In the genomic region with DNA sequence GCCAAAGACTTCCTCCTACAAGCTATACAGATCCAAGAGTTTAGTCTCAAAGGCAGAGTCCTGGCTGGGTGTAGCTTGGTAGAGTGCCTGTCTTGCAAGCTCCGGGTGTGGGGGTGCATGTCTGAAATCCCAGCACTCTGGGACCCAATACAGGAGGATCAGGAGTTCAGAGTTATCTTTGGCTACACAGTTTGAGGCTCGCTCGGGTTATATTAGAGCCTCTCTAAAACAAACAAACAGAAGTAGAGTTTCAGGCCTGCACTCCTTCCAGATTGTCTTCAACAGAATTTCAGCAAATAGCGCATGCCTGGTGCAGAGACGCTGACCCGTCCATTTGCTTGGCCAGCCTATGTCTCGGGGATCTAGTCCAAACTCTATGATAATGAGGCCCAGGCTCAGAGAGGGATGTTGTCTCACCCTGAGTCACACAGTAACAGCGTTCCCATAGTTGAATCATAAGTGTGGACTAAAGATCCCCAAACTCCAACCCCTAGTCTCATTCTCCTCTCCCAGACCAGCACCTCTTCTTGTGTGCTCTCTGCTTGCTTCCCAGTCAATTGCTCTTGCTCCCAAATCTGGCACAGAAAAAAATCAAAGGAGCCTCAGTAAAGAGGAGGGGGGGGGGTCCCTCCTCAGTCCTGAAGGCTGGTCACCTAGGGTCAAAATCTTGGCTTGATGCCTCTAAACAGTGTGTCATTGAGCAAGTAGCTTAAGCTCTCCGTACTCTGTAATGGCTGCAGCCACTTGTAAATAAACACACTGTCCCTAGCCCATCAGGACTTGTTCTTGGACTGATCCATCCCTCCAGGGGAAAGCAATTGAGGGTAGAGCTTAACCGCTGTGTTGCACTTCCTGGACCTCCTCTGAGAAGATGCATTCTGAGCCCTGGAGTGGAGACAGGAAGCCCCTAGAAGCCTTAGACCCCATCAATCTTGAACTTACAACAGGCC, we compare ENCODE assay signal across 15 mouse cellular contexts. TPM values are rescaled to one million over a fixed set of nuclear protein-coding genes. Genes with fewer than 3 reads are reported as not detected.
DNase-seq lines count a peak whose midpoint lies in the region; ATAC-seq and TF ChIP-seq lines count a peak whose summit lies in the region.
"Had no signal": no experiment of that assay in that cellular context is flagged by ENCODE, and none has a peak within 500 bp of the region (broad histone marks: within the 10 kb centered on the region; RNA-seq: fewer than 3 reads in every experiment).

No protein-coding gene starts in this region.

- no peak for TF ChIP-seq EP300 in stomach, postnatal 0 days (optimal IDR thresholded peaks at IDR 0.05)

- no peak for ATAC-seq in hindbrain, embryonic 14.5 days (ENCODE audit: low FRiP score)
- no peak for ATAC-seq in hindbrain, embryonic 12.5 days (ENCODE audit: low FRiP score)
- no peak for ATAC-seq in midbrain, postnatal 0 days (ENCODE audit: low FRiP score)
- ATAC-seq in midbrain, embryonic 14.5 days (ENCODE audit: low FRiP score, low TSS enrichment): no peak
- no peak for ATAC-seq in heart, embryonic 13.5 days (ENCODE audit: extremely low read depth, insufficient number of reproducible peaks, low FRiP score, low TSS enrichment)
- ATAC-seq in stomach, postnatal 0 days (ENCODE audit: low FRiP score, low TSS enrichment): no peak; the same call in 1 of the 2 replicates

- H3K36me3 ChIP-seq in hindbrain, embryonic 14.5 days (replicated peaks; ENCODE audit: control insufficient read depth, insufficient read depth): no peaks in the 10 kb centered on the region
- no peaks in the 10 kb centered on the region for H3K36me3 ChIP-seq in hindbrain, embryonic 12.5 days
- no peaks in the 10 kb centered on the region for H3K36me3 ChIP-seq in midbrain, postnatal 0 days (ENCODE audit: insufficient read depth, low read length)
- no peaks in the 10 kb centered on the region for H3K36me3 ChIP-seq in midbrain, embryonic 14.5 days (ENCODE audit: control insufficient read depth, insufficient read depth, low read length)
- H3K36me3 ChIP-seq in heart, embryonic 13.5 days: peaks cover 20% of the 10 kb centered on the region
- H3K36me3 ChIP-seq in stomach, postnatal 0 days (ENCODE audit: control insufficient read depth, insufficient read depth, low read length): no peaks in the 10 kb centered on the region
- H3K36me3 ChIP-seq: embryonic facial prominence, embryonic 12.5 days; limb, embryonic 12.5 days; neural tube, embryonic 13.5 days had no signal

- DNase-seq in hindbrain, embryonic 14.5 days (ENCODE audit: low spot score): no peak
- no peak for DNase-seq in midbrain, postnatal 0 days (ENCODE audit: low spot score)
- no peak for DNase-seq in midbrain, embryonic 14.5 days
- no peak for DNase-seq in stomach, postnatal 0 days (ENCODE audit: low spot score)
- no peak for DNase-seq in retina, postnatal 1 day
- DNase-seq: cerebellum, adult 18-20 months had no signal

- H3K4me1 ChIP-seq in hindbrain, embryonic 14.5 days (replicated peaks; ENCODE audit: control insufficient read depth, insufficient read depth, low read length): no peaks in the 10 kb centered on the region; the same call in 1 of the 2 replicates
- H3K4me1 ChIP-seq in hindbrain, embryonic 12.5 days: peaks cover 10% of the 10 kb centered on the region
- no peaks in the 10 kb centered on the region for H3K4me1 ChIP-seq in midbrain, postnatal 0 days (ENCODE audit: insufficient read depth, low read length)
- 0 out of 2 replicates have a peak, but pooled peaks cover 6% of the 10 kb centered on the region for H3K4me1 ChIP-seq in midbrain, embryonic 14.5 days (ENCODE audit: control insufficient read depth, insufficient read depth, low read length)
- H3K4me1 ChIP-seq in heart, embryonic 13.5 days: peaks cover 42% of the 10 kb centered on the region
- peaks cover 2% of the 10 kb centered on the region; the same call in 1 of the 2 replicates for H3K4me1 ChIP-seq in stomach, postnatal 0 days (replicated peaks; ENCODE audit: control insufficient read depth, insufficient read depth)

- no peak overlapping the region for H3K27ac ChIP-seq in hindbrain, embryonic 14.5 days
- no peak overlapping the region for H3K27ac ChIP-seq in hindbrain, embryonic 12.5 days
- H3K27ac ChIP-seq in midbrain, postnatal 0 days (ENCODE audit: low read depth, low read length): 0 out of 2 replicates have a peak overlapping the region, but pooled peaks have one; percentile 6
- no peak overlapping the region for H3K27ac ChIP-seq in midbrain, embryonic 14.5 days (replicated peaks; ENCODE audit: low read depth, low read length)
- H3K27ac ChIP-seq in heart, embryonic 13.5 days (replicated peaks): peak overlapping the region; percentile 98
- peak overlapping the region; percentile 89 for H3K27ac ChIP-seq in stomach, postnatal 0 days (replicated peaks)
- H3K27ac ChIP-seq: embryonic facial prominence, embryonic 12.5 days; limb, embryonic 12.5 days; neural tube, embryonic 13.5 days had no signal

- no peaks in the 10 kb centered on the region for H3K9me3 ChIP-seq in hindbrain, embryonic 14.5 days (ENCODE audit: control insufficient read depth, low read length)
- no peaks in the 10 kb centered on the region for H3K9me3 ChIP-seq in hindbrain, embryonic 12.5 days (replicated peaks)
- H3K9me3 ChIP-seq in midbrain, postnatal 0 days (ENCODE audit: low read length): no peaks in the 10 kb centered on the region
- H3K9me3 ChIP-seq in midbrain, embryonic 14.5 days (ENCODE audit: control insufficient read depth, low read length): no peaks in the 10 kb centered on the region
- H3K9me3 ChIP-seq in heart, embryonic 13.5 days: no peaks in the 10 kb centered on the region
- no peaks in the 10 kb centered on the region for H3K9me3 ChIP-seq in stomach, postnatal 0 days (ENCODE audit: control insufficient read depth, low read length)
- H3K9me3 ChIP-seq: embryonic facial prominence, embryonic 12.5 days; limb, embryonic 12.5 days; neural tube, embryonic 13.5 days had no signal

- H3K27me3 ChIP-seq in hindbrain, embryonic 14.5 days (ENCODE audit: control insufficient read depth, insufficient read depth, low read length): no peaks in the 10 kb centered on the region
- H3K27me3 ChIP-seq in hindbrain, embryonic 12.5 days: peaks cover 41% of the 10 kb centered on the region
- no peaks in the 10 kb centered on the region for H3K27me3 ChIP-seq in midbrain, postnatal 0 days (ENCODE audit: insufficient read depth, low read length)
- H3K27me3 ChIP-seq in midbrain, embryonic 14.5 days (ENCODE audit: control insufficient read depth, insufficient read depth, low read length): 0 out of 2 replicates have a peak, but pooled peaks cover 4% of the 10 kb centered on the region
- peaks cover 5% of the 10 kb centered on the region; the same call in 1 of the 2 replicates for H3K27me3 ChIP-seq in heart, embryonic 13.5 days (replicated peaks)
- no peaks in the 10 kb centered on the region for H3K27me3 ChIP-seq in stomach, postnatal 0 days (ENCODE audit: control insufficient read depth, insufficient read depth, low read length)

- H3K4me2 ChIP-seq in hindbrain, embryonic 14.5 days (replicated peaks): 0 out of 2 replicates have a peak overlapping the region, but pooled peaks have one; percentile 86
- no peak overlapping the region for H3K4me2 ChIP-seq in hindbrain, embryonic 12.5 days (replicated peaks)
- H3K4me2 ChIP-seq in midbrain, postnatal 0 days (ENCODE audit: low read depth, low read length, poor library complexity, severe bottlenecking): peak overlapping the region; percentile 78
- H3K4me2 ChIP-seq in midbrain, embryonic 14.5 days (ENCODE audit: low read length): no peak overlapping the region
- peak overlapping the region; percentile 90 for H3K4me2 ChIP-seq in heart, embryonic 13.5 days
- no peak overlapping the region for H3K4me2 ChIP-seq in stomach, postnatal 0 days (replicated peaks; ENCODE audit: low read depth)

- TF ChIP-seq CTCF in midbrain, postnatal 0 days (IDR thresholded peaks at IDR 0.05): no peak
- no peak for TF ChIP-seq CTCF in stomach, postnatal 0 days (IDR thresholded peaks at IDR 0.05; ENCODE audit: low read depth)

- WGBS in hindbrain, embryonic 14.5 days: 83% methylated on average over 10 of the region's 10 CpGs
- WGBS in hindbrain, embryonic 12.5 days: 82% methylated on average over 10 of the region's 10 CpGs
- WGBS in midbrain, postnatal 0 days: 78% methylated on average over 10 of the region's 10 CpGs
- 86% methylated on average over 10 of the region's 10 CpGs for WGBS in midbrain, embryonic 14.5 days
- WGBS in heart, embryonic 13.5 days: 59% methylated on average over 10 of the region's 10 CpGs
- WGBS in stomach, postnatal 0 days: 47% methylated on average over 10 of the region's 10 CpGs

- H3K4me3 ChIP-seq in hindbrain, embryonic 14.5 days (replicated peaks; ENCODE audit: low read length): no peak overlapping the region
- no peak overlapping the region for H3K4me3 ChIP-seq in hindbrain, embryonic 12.5 days
- H3K4me3 ChIP-seq in midbrain, postnatal 0 days (ENCODE audit: low read depth, low read length): peak overlapping the region; percentile 52; the same call in 1 of the 2 replicates
- no peak overlapping the region for H3K4me3 ChIP-seq in midbrain, embryonic 14.5 days (replicated peaks; ENCODE audit: low read depth, low read length)
- peak overlapping the region; percentile 81; the same call in 1 of the 2 replicates for H3K4me3 ChIP-seq in heart, embryonic 13.5 days
- H3K4me3 ChIP-seq in stomach, postnatal 0 days (ENCODE audit: low read depth, low read length): no peak overlapping the region

- H3K9ac ChIP-seq in hindbrain, embryonic 14.5 days: no peak overlapping the region
- H3K9ac ChIP-seq in hindbrain, embryonic 12.5 days: no peak overlapping the region
- H3K9ac ChIP-seq in midbrain, postnatal 0 days (replicated peaks; ENCODE audit: low read length, poor library complexity, severe bottlenecking): no peak overlapping the region
- no peak overlapping the region for H3K9ac ChIP-seq in midbrain, embryonic 14.5 days (replicated peaks; ENCODE audit: low read length)
- H3K9ac ChIP-seq in heart, embryonic 13.5 days: peak overlapping the region; percentile 99
- H3K9ac ChIP-seq in stomach, postnatal 0 days (ENCODE audit: low read length): no peak overlapping the region

RNA-seq across cellular contexts. Expression of a gene that starts 6.5 kb away (rescaled TPM):
- polyA plus RNA-seq in hindbrain, embryonic 14.5 days (2014; fragmentation: Nextera tagmentation; extraction: Ambion mirVana): 0.16 TPM in 1 of 2 replicates, not detected in the other
- 0.10 TPM in 1 of 2 replicates, not detected in the other for polyA plus RNA-seq in hindbrain, embryonic 12.5 days (2016; fragmentation: Nextera tagmentation; extraction: Ambion mirVana)
- 0.05 TPM in 1 of 2 replicates, not detected in the other for total RNA-seq in midbrain, postnatal 0 days (2014; rRNA removed)
- 0.10 and 0.12 TPM in 2 replicates for polyA plus RNA-seq in midbrain, postnatal 0 days (2015; fragmentation: Nextera tagmentation; extraction: Ambion mirVana)
- polyA plus RNA-seq in midbrain, embryonic 14.5 days (2014; fragmentation: Nextera tagmentation; extraction: Ambion mirVana): not detected in 2 replicates
- polyA plus RNA-seq in heart, embryonic 13.5 days (2015; fragmentation: Nextera tagmentation; extraction: Ambion mirVana): 183 and 184 TPM in 2 replicates
- 2.3 and 3.5 TPM in 2 replicates for polyA plus RNA-seq in stomach, postnatal 0 days (2015; fragmentation: Nextera tagmentation; extraction: Ambion mirVana)
- total RNA-seq: megakaryocyte progenitor cell, adult 5-6 weeks had no signal
- polyA plus RNA-seq: embryonic facial prominence, embryonic 12.5 days; limb, embryonic 12.5 days; neural tube, embryonic 13.5 days; thymus, postnatal 0 days had no signal

RNA-seq across cellular contexts. Expression of a gene that starts 8.8 kb away (rescaled TPM):
- 0.29 TPM in 1 of 2 replicates, not detected in the other for polyA plus RNA-seq in hindbrain, embryonic 14.5 days (2014; fragmentation: Nextera tagmentation; extraction: Ambion mirVana)
- polyA plus RNA-seq in hindbrain, embryonic 12.5 days (2016; fragmentation: Nextera tagmentation; extraction: Ambion mirVana): not detected in 2 replicates
- total RNA-seq in midbrain, postnatal 0 days (2014; rRNA removed): 1.9 and 4.5 TPM in 2 replicates
- 0.52 and 0.76 TPM in 2 replicates for polyA plus RNA-seq in midbrain, postnatal 0 days (2015; fragmentation: Nextera tagmentation; extraction: Ambion mirVana)
- polyA plus RNA-seq in midbrain, embryonic 14.5 days (2014; fragmentation: Nextera tagmentation; extraction: Ambion mirVana): 0.24 and 0.74 TPM in 2 replicates
- polyA plus RNA-seq in heart, embryonic 13.5 days (2015; fragmentation: Nextera tagmentation; extraction: Ambion mirVana): not detected in 2 replicates
- polyA plus RNA-seq in stomach, postnatal 0 days (2015; fragmentation: Nextera tagmentation; extraction: Ambion mirVana): not detected in 2 replicates
- total RNA-seq: megakaryocyte progenitor cell, adult 5-6 weeks had no signal
- polyA plus RNA-seq: embryonic facial prominence, embryonic 12.5 days; limb, embryonic 12.5 days; neural tube, embryonic 13.5 days; thymus, postnatal 0 days had no signal

RNA-seq across cellular contexts. Expression of a gene that starts 11.3 kb away (rescaled TPM):
- not detected in 2 replicates for polyA plus RNA-seq in hindbrain, embryonic 14.5 days (2014; fragmentation: Nextera tagmentation; extraction: Ambion mirVana)
- not detected in 2 replicates for polyA plus RNA-seq in hindbrain, embryonic 12.5 days (2016; fragmentation: Nextera tagmentation; extraction: Ambion mirVana)
- total RNA-seq in midbrain, postnatal 0 days (2014; rRNA removed): not detected in 2 replicates
- 0.27 and 0.43 TPM in 2 replicates for polyA plus RNA-seq in midbrain, postnatal 0 days (2015; fragmentation: Nextera tagmentation; extraction: Ambion mirVana)
- polyA plus RNA-seq in midbrain, embryonic 14.5 days (2014; fragmentation: Nextera tagmentation; extraction: Ambion mirVana): not detected in 2 replicates
- polyA plus RNA-seq in heart, embryonic 13.5 days (2015; fragmentation: Nextera tagmentation; extraction: Ambion mirVana): 0.79 and 0.99 TPM in 2 replicates
- not detected in 2 replicates for polyA plus RNA-seq in stomach, postnatal 0 days (2015; fragmentation: Nextera tagmentation; extraction: Ambion mirVana)
- total RNA-seq: adrenal gland, adult 18-20 months; megakaryocyte progenitor cell, adult 5-6 weeks had no signal
- polyA plus RNA-seq: embryonic facial prominence, embryonic 12.5 days; limb, embryonic 12.5 days; neural tube, embryonic 13.5 days; thymus, postnatal 0 days had no signal

RNA-seq across cellular contexts. Expression of a gene that starts 17.4 kb away (rescaled TPM):
- polyA plus RNA-seq in hindbrain, embryonic 14.5 days (2014; fragmentation: Nextera tagmentation; extraction: Ambion mirVana): 29.5 and 30.7 TPM in 2 replicates
- polyA plus RNA-seq in hindbrain, embryonic 12.5 days (2016; fragmentation: Nextera tagmentation; extraction: Ambion mirVana): 50.7 and 56.6 TPM in 2 replicates
- total RNA-seq in midbrain, postnatal 0 days (2014; rRNA removed): 31.0 and 34.4 TPM in 2 replicates
- polyA plus RNA-seq in midbrain, postnatal 0 days (2015; fragmentation: Nextera tagmentation; extraction: Ambion mirVana): 30.1 and 30.8 TPM in 2 replicates
- 42.0 and 49.2 TPM in 2 replicates for polyA plus RNA-seq in midbrain, embryonic 14.5 days (2014; fragmentation: Nextera tagmentation; extraction: Ambion mirVana)
- polyA plus RNA-seq in heart, embryonic 13.5 days (2015; fragmentation: Nextera tagmentation; extraction: Ambion mirVana): 23.3 and 23.4 TPM in 2 replicates
- 13.3 and 16.8 TPM in 2 replicates for polyA plus RNA-seq in stomach, postnatal 0 days (2015; fragmentation: Nextera tagmentation; extraction: Ambion mirVana)

RNA-seq across cellular contexts. Expression of a gene that starts 28.5 kb away (rescaled TPM):
- 0.20 and 0.56 TPM in 2 replicates for polyA plus RNA-seq in hindbrain, embryonic 14.5 days (2014; fragmentation: Nextera tagmentation; extraction: Ambion mirVana)
- polyA plus RNA-seq in hindbrain, embryonic 12.5 days (2016; fragmentation: Nextera tagmentation; extraction: Ambion mirVana): 0.66 and 1.3 TPM in 2 replicates
- total RNA-seq in midbrain, postnatal 0 days (2014; rRNA removed): not detected in 2 replicates
- polyA plus RNA-seq in midbrain, postnatal 0 days (2015; fragmentation: Nextera tagmentation; extraction: Ambion mirVana): 0.07 and 0.12 TPM in 2 replicates
- 0.11 TPM in 1 of 2 replicates, not detected in the other for polyA plus RNA-seq in midbrain, embryonic 14.5 days (2014; fragmentation: Nextera tagmentation; extraction: Ambion mirVana)
- polyA plus RNA-seq in heart, embryonic 13.5 days (2015; fragmentation: Nextera tagmentation; extraction: Ambion mirVana): 0.10 TPM in 1 of 2 replicates, not detected in the other
- polyA plus RNA-seq in stomach, postnatal 0 days (2015; fragmentation: Nextera tagmentation; extraction: Ambion mirVana): 0.08 TPM in 1 of 2 replicates, not detected in the other
- total RNA-seq: adrenal gland, adult 18-20 months; gastrocnemius, adult 18-20 months; megakaryocyte progenitor cell, adult 5-6 weeks had no signal
- polyA plus RNA-seq: neural tube, embryonic 13.5 days had no signal

Comparison
In these comparisons a context has a peak if more than half of its experiments do, and no peak if none do; other contexts are left out.
1. H3K27ac ChIP-seq: peak in midbrain, postnatal 0 days (single experiment), heart, embryonic 13.5 days (single experiment) and stomach, postnatal 0 days (single experiment); none in hindbrain, embryonic 14.5 days (single experiment), hindbrain, embryonic 12.5 days (single experiment) and midbrain, embryonic 14.5 days (single experiment).
2. H3K4me2 ChIP-seq: peak in hindbrain, embryonic 14.5 days (single experiment), midbrain, postnatal 0 days (single experiment) and heart, embryonic 13.5 days (single experiment); none in hindbrain, embryonic 12.5 days (single experiment), midbrain, embryonic 14.5 days (single experiment) and stomach, postnatal 0 days (single experiment).
3. H3K4me3 ChIP-seq: peak in midbrain, postnatal 0 days (single experiment) and heart, embryonic 13.5 days (single experiment); none in hindbrain, embryonic 14.5 days (single experiment), hindbrain, embryonic 12.5 days (single experiment), midbrain, embryonic 14.5 days (single experiment) and stomach, postnatal 0 days (single experiment).
4. RNA of a gene that starts 6.5 kb away (polyA plus RNA-seq): 183 to 184 TPM in heart, embryonic 13.5 days; 2.3 to 3.5 TPM in stomach, postnatal 0 days, 0.16 TPM in hindbrain, embryonic 14.5 days, 0.10 to 0.12 TPM in midbrain, postnatal 0 days, 0.10 TPM in hindbrain, embryonic 12.5 days and not detected in midbrain, embryonic 14.5 days; every median in the first group is over 10 times any median in the second.